9 mouse cellular contexts compared by ENCODE assay signal in the genomic region with DNA sequence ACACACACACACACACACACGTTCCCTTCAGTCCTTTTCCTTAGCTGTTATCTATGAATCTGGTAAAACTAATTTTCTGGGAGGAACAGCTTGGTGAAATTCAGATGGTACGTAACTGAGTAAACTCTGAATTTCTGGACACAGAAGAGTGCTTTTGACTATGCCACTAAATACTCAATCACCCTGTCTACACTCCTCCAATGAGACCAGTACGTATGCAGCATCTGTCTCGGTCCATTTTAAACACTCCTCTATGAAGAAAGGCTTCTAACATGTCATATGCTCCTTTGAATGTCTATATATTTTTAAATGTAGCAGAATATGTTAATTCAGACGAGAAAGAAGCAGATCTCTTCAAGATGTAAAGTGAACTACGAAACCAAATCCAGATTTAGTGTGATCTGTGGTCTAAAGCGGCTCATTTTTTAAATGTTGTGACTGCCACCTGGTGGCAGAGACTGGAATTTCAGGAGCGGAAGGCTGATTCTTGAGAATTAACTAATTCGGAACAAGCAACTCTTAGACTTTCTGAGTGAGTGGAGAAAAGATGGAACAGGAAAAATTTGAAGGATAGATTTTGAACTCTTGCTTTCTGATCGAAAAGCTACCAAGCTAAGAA. TPM values are rescaled to one million over a fixed set of nuclear protein-coding genes. Genes with fewer than 3 reads are reported as not detected.
DNase-seq lines count a peak whose midpoint lies in the region; ATAC-seq and TF ChIP-seq lines count a peak whose summit lies in the region.
"Had no signal": no experiment of that assay in that cellular context is flagged by ENCODE, and none has a peak within 500 bp of the region (broad histone marks: within the 10 kb centered on the region; RNA-seq: fewer than 3 reads in every experiment).

No protein-coding gene starts in this region.

- no peaks in the 10 kb centered on the region for H3K36me3 ChIP-seq in G1E (replicated peaks)
- H3K36me3 ChIP-seq in forebrain, postnatal 0 days (ENCODE audit: insufficient read depth) = no peaks in the 10 kb centered on the region
- H3K36me3 ChIP-seq: hindbrain, embryonic 15.5 days had no signal

- H3K4me1 ChIP-seq in G1E (ENCODE audit: insufficient read depth, low read depth, low read length) = no peaks in the 10 kb centered on the region
- no peaks in the 10 kb centered on the region for H3K4me1 ChIP-seq in forebrain, postnatal 0 days (ENCODE audit: insufficient read depth)
- H3K4me1 ChIP-seq: hindbrain, embryonic 15.5 days had no signal

- H3K27me3 ChIP-seq in G1E (ENCODE audit: insufficient read depth, low read length) = peaks cover 22% of the 10 kb centered on the region
- H3K27me3 ChIP-seq in forebrain, postnatal 0 days (ENCODE audit: insufficient read depth, low read length) = no peaks in the 10 kb centered on the region
- H3K27me3 ChIP-seq: hindbrain, embryonic 15.5 days had no signal

- no peak overlapping the region for H3K9ac ChIP-seq in forebrain, postnatal 0 days
- H3K9ac ChIP-seq: hindbrain, embryonic 15.5 days had no signal

- no peaks in the 10 kb centered on the region for H3K9me3 ChIP-seq in G1E (replicated peaks)
- H3K9me3 ChIP-seq in forebrain, postnatal 0 days (ENCODE audit: low read length) = no peaks in the 10 kb centered on the region
- H3K9me3 ChIP-seq: hindbrain, embryonic 15.5 days had no signal

- peak; percentile 66 for TF ChIP-seq CTCF in G1E (IDR thresholded peaks at IDR 0.05; ENCODE audit: low read depth, low read length)
- TF ChIP-seq CTCF in forebrain, postnatal 0 days (IDR thresholded peaks at IDR 0.05; ENCODE audit: low read depth) = peak; percentile 85

- H3K27ac ChIP-seq in forebrain, postnatal 0 days (ENCODE audit: low read depth, low read length) = no peak overlapping the region
- H3K27ac ChIP-seq: hindbrain, embryonic 15.5 days had no signal

- H3K4me3 ChIP-seq in G1E (ENCODE audit: low read depth, low read length) = no peak overlapping the region
- H3K4me3 ChIP-seq in forebrain, postnatal 0 days (ENCODE audit: low read depth, low read length) = no peak overlapping the region
- H3K4me3 ChIP-seq: hindbrain, embryonic 15.5 days had no signal

- WGBS in forebrain, postnatal 0 days = 34% methylated on average over 10 of the region's 10 CpGs

- ATAC-seq in G1E (ENCODE audit: extremely low read depth, insufficient number of reproducible peaks, low FRiP score, poor library complexity, severe bottlenecking) = no peak
- ATAC-seq in forebrain, postnatal 0 days = peak; percentile 88

- H3K4me2 ChIP-seq in forebrain, postnatal 0 days (ENCODE audit: low read depth) = no peak overlapping the region
- H3K4me2 ChIP-seq: hindbrain, embryonic 15.5 days had no signal

- DNase-seq in adrenal gland, adult (ENCODE audit: inconsistent age in 2 of 2, low spot score in 1 of 2) = peak; percentile 17 to 78
- no peak for DNase-seq in adrenal gland, postnatal 4 days (ENCODE audit: low spot score in 2 of 2)
- peak; percentile 7 for DNase-seq in G1E (ENCODE audit: low spot score)
- peak; percentile 36 to 67 for DNase-seq in cerebellum, adult 18-20 months
- peak; percentile 95 for DNase-seq in forebrain, postnatal 0 days
- peak; percentile 56 for DNase-seq in kidney, postnatal 14 days
- DNase-seq in lung, adult 18-20 months = peak; percentile 31 to 36
- DNase-seq in right cerebral cortex, adult 18-20 months = peak; percentile 51

RNA-seq across cellular contexts. Expression of a gene that starts 6.1 kb away (rescaled TPM):
- 1 to 10 TPM in 1 of 2 experiments, under 1 TPM in 1; 0.92 to 1.8 TPM for total RNA-seq in adrenal gland, postnatal 4 days (2021)
- not detected in 2 replicates for total RNA-seq in G1E (2014; fragmentation: Nextera tagmentation)
- not detected in 2 replicates for total RNA-seq in G1E (2017)
- polyA plus RNA-seq in G1E (2012) = not detected in 2 replicates
- 2.0 and 10.5 TPM in 2 replicates for total RNA-seq in forebrain, postnatal 0 days (2014; rRNA removed)
- polyA plus RNA-seq in forebrain, postnatal 0 days (2015; fragmentation: Nextera tagmentation; extraction: Ambion mirVana) = 3.0 and 12.2 TPM in 2 replicates

RNA-seq across cellular contexts. Expression of a gene that starts 51.2 kb away (rescaled TPM):
- total RNA-seq in adrenal gland, postnatal 4 days (2021) = 10 to 100 TPM; 34.6 to 34.8 TPM
- not detected in 2 replicates for total RNA-seq in G1E (2014; fragmentation: Nextera tagmentation)
- total RNA-seq in G1E (2017) = under 0.01 and 0.05 TPM in 2 replicates
- polyA plus RNA-seq in G1E (2012) = not detected in 2 replicates
- 30.7 and 35.5 TPM in 2 replicates for total RNA-seq in forebrain, postnatal 0 days (2014; rRNA removed)
- polyA plus RNA-seq in forebrain, postnatal 0 days (2015; fragmentation: Nextera tagmentation; extraction: Ambion mirVana) = 9.0 and 10.3 TPM in 2 replicates

Comparison
In these comparisons a context has a peak if more than half of its experiments do, and no peak if none do; other contexts are left out.
1. DNase-seq: peak in adrenal gland, adult (2 of 2), G1E (single experiment), cerebellum, adult 18-20 months (2 of 2), forebrain, postnatal 0 days (single experiment), kidney, postnatal 14 days (single experiment), lung, adult 18-20 months (2 of 2) and right cerebral cortex, adult 18-20 months (single experiment); none in adrenal gland, postnatal 4 days (0 of 2).
2. RNA of a gene that starts 51.2 kb away (total RNA-seq): 30.7 to 35.5 TPM in forebrain, postnatal 0 days and 34.6 to 34.8 TPM in adrenal gland, postnatal 4 days; under 0.01 to 0.05 TPM in G1E; every median in the first group is over 10 times any median in the second.